Mouse (Mus musculus) embryo, embryonic 11 days (tissue): ENCODE results near the gene Synj1.

Experiments used
- DNase-seq: peaks from one replicate; pipeline ENCODE4 v3.0.0-alpha.2; 2015

The Synj1 gene

DNA sequence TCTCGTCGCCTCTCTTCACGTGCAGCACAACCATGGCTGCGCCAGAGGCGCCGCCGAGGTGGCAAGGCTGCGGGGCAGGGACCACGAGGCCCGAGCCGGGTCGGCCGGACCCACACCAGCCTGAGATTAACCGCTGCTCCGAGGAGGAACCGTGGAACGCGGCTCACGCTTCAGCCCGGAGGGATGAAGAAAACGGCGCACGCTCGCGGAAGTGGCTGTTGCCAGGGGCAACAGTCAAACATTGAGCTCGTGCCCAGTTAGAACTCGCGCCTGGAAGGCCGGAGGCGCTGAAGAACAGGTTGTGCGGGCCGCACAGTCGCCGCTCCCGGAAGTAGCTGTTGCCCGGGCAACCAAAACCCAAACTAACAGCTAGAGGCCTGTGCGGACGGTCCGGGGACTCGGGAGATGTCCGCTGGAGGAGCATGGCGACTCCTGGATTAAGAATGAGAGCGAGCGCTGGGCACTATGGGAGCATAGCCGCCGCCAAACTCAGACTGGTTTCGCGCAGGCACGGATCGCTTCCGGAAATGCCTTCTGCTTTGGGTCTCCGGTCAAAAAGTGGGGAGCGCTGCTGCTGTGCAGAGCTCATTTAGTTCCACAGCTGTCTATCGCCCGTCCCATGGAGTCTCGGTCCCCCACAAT, 76.3 kb downstream of the Synj1 start, which contains the start of gene Cfap298:
Gene Cfap298 (minus strand): TSS at position 428 of the 642 bp plus-strand sequence.
- peak; percentile 99 for DNase-seq

DNA sequence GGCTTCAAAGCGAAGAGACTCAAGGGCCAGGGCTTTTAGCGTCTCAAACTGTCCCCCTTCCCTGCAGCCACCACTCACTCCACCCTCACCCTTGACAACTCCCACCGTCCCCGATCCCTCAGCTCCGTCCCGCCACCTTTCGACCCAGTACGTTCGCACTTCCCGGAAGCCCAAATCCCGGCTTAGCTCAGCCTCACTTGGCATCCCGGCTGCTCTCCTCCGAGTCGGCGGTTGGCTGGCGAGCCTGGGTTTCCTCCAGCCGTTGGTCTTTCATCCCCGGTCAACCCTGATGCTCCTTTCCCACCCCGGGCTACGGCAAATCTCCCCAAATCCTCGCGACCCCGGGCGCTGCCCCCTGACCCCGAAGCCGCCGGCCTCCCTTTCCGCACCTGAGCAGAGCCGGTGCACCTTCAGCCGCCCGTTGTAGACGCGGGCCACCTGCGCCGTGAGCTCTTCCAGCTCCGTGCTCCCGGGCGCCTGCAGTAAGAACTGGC, 76.9 kb downstream of the Synj1 start:
- DNase-seq: peak; percentile 77

DNA sequence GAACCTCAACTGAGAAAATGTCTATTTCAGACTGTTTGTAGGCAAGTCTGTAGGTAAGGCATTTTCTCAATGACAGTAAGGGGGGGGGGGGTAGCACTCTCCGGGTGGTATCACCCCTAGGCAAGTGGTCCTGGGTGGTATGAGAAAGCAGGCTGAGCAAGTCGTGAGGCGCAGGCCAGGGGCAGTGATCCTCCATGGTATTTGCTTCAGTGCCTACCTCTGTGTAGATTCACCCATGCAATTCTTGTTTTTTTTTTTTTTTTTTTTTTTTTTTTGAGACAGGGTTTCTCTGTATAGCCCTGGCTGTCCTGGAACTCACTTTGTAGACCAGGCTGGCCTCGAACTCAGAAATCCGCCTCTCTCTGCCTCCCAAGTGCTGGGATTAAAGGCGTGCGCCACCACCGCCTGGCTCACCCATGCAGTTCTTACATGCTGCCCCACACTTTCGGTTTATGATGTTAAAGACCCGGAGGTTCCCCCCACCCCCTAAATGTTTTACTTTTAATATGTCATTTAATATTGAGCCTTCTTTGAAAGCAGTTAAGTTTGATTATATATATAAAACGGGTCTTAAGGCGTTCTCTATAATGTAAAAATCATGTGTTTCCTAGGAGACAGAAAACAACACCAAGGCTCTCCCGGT, 77.5 kb downstream of the Synj1 start:
- DNase-seq: no peak

DNA sequence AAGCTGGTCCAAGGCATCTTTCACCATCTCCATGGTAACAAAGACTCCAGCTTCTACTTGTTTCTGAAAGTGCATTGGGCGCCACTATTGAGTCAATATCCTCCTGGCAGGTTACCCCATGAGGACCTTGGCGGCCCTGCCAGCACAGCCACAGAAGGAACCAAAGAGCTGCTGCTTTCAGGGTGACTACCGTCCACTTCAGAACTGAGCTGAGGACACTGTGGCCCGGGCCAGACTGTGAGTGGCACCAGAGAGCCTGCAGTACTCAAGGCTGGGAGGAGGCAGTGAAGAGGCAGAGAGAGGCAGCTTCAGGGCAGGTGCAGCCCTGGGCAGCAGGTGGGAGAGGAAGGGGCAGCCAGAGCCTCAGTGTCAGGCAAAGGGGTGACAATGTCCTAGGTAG, 83.7 kb downstream of the Synj1 start:
- DNase-seq: no peak

DNA sequence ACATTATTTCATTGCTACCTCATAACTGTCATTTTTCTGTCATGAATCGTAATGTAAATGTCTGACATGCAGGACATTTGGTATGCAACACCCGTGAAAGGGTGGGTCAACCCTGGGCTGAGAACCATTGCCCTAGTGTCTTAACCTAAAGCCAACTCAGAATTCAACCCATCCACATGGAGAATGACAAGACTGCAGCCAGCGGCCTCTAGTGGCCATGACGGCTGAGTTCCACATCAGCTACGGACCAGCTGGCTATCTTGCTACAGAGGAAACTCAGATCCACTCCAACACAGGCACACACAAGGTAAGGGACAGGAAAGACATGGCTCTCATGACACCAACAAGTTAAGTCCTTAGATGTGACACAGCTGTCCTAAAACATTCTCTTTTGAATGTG, 85.6 kb downstream of the Synj1 start:
- DNase-seq: peak; percentile 82

DNA sequence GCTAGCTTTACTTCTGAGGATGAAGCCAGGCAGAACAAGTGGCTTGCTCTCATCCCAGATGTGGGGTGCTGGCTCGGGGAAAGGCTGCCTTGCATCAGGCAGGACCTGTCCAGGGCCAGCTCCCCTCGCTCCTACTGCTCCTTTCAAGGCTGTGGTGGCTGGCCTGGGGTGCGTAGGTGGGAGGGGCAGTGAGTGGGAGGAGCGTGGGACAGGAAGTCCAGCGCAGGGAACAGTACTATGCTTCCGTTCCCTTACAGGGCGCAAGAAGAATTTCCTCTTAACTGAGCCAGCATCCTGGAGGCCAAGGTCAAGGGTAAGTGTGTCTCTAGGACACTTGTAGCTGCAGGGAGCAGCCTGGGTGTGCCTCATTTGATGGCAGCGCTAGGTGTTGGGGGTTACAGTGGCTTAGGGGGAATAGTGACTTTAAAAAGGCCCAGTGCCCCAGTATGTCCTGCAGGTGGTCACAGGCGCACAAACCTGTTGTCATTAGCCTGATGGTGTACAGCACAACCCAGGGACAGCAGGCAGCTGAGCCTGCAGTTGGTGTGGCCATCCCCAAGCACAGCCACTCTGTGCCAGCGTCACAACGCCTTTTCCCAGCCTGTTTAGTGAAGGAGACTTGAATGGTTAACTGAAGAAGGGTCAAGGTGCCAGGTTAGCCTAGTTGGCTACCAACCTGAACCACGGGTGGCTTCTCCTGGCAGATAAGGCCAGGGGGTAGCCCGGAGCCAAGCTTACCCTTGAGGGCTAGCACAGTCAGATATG, 86.3 kb downstream of the Synj1 start:
- DNase-seq: no peak

DNA sequence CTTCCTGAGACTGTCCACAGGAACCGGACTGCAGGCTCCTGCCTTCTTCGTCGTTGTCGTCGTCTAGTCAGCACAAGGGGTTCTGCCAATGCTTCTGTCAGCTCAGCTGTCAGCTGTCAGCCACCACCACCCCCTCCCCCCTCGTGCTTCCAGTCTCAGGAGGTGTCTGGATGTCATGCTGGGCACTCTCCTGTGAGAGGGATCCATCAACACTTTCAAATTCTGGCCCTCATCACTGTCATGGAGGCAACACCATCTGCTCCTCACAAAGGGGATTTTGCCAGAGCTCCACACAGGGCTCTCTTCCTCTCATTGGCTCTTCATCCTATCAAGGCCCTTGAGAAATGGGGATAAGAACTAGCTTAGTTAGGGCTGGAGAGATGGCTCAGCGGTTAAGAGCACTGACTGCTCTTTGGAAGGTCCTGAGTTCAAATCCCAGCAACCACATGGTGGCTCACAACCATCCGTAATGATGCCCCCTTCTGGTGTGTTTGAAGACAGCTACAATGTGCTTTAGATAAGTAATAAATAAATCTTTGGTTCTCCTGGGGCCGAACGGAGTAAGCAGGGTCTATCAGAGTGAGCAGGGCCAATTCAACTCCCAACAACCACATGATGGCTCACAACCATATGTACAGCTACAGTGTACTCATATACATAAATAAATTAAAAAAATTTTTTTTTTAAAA, 89.5 kb downstream of the Synj1 start:
- peak; percentile 16 for DNase-seq

DNA sequence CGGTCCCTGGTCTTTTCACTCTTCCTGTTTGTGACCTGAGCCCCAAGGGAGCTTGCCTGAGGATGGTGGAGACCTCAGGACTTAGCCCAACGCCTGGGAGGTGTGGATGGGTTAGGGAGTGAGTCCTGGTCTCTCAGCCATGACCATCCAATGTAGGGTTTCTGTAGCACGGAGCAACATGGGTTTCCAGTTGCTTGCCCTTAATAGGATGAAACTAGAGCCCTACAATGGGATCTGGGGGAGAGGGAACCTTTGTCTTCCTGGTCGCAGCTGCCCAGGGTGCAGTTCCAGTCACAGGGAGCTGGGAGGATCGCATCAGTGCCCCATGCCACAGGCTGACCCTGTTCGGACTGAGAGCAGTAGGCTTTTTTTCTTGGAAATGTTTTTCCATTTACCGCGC, 94.0 kb downstream of the Synj1 start:
- DNase-seq: no peak

DNA sequence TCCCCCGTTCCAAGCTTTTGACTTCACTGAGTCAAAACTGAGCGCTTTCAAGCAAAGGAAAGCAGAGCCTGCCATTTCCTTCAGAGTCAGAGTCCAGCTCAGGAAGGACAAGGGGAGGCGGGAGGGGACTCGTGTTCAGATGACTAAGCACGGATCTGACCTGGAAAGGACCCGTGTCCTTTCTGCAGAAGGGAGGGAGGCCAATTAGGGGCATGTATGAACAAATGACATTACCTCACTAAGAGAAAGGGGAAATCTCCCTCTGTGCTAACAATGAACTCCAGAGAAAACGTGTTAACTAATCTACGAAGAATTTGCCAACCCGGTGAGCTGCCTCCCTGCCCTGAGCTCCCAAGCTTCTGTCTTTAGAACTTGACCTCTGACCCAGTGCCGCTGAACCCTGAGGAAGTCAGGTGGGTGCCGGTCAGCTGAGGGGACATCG, 95.0 kb downstream of the Synj1 start:
- peak; percentile 42 for DNase-seq

DNA sequence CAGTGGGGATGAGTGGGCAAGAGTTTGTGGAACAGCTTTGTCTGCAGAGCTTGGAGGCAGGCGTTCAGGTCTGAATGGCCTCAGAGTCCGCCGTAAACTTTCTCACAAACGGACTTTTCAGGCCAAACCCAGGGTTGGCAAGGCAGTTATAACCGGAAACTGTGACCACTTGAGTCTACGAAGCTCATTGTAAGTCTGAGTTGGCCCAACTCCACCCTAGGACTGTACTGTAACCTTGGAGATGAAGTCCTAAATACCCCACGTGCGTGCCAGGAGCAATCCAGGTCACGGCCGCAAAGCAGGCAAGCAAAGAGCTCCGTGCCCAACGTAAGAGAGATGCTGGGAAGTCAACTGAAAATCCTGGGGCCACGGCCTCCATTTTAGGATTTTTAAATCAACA, 99.3 kb downstream of the Synj1 start:
- no peak for DNase-seq

DNA sequence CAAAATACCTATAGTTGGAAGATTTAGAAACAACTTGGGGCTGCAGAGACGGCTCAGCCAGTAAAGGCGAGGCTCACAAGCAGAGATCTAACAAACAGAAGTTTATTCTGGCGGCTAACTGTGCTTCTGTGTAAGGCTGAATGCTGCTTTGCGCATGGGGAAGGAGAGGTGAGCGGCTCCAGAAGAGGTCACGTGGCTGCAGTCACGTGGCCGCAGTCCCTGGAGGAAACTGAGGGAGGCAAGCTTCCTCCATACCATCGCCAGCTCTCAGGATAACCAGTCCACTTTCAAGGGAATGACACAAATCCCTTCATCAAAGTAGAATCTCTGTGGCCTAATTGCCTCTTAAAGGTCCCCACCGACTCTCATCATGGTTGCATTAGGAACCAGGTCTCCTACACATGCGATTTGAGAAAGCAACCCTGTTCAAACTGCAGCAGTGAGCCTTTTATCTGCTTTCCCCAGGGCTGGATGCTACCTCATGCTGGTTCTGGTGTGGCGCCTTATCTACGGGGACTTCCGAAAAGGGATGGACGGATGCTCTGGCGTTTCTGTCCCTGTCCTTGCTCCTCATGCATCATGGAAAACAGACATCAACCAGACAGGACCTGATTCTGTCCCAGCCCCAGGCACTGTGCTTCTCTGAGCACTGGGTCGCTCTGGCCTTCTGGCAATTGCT, 100.1 kb downstream of the Synj1 start:
- DNase-seq: no peak

DNA sequence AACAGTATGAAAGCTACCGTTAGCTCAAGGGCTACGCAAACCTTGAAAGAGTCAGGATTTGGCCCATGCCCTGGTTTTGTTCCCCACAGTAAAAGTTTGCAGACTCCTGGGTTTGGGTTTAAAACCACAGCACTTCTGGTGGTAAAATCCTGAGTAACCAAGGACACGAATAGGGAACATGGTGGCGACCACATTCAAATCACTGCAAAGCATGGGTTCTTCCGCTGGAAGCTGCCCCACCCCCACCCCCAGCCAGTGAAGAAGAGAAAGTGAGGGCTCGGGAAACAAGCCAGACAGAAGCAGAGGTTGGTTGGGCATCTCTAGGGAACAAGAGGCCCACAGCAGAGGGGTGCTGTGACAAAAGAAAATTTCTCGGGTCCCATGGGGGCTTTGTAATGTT, 103.9 kb downstream of the Synj1 start:
- no peak for DNase-seq

DNA sequence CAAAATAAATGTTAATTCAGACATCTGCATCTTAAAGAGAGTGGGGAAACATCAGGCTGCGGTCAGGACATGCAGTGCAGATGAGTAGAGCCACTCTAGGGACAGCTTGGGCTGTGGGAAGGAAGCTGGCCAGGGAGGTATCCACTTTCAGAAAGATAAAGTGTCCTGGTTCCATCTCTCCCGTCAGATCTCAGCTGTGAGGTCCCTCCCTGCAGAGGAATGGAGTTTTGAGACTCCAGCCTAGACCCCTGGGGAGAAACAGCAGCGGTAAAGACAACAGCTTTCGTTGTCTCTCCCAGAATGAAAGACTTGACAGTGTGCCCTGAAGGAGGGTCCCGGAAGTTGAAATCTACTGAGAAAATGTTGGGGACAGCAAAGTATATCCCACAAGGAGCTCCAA, 107.8 kb downstream of the Synj1 start:
- DNase-seq: no peak

DNA sequence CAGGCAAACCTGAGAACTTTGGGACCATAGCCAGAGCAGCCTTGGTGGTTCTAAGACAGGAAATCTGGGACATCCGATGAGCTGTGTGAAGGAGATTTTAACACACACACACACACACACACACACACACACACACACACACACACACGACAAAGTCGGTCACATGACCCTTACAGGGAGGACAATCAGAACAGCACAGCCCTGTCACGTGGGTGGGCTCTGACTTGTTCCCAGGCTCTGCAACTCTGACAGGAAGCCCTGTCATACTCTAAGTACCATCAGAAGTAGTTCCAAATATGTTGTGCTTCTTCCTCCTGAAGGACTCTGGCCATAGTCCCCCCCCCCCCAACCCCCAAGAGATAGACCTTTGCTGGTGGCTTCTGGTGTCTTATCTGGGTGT, 109.7 kb downstream of the Synj1 start:
- no peak for DNase-seq

DNA sequence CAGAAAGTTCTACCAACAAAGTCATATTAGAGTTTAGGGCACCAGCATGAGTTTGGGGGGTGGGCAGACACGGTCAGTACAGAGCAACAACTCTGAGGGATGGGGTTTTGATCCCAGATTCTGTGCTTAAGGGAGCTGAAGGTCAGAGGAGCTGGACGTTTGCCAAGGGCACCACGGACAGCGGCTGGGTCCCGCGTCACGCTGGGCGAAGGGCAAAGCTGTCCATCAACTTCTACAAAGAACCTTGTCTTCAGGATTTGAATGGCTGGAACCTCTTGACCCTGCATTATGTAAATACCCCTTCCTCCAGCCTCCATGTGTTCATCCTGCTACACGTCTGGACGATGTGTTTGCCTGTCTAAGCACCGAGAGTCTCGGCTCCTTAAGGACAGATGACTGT, 111.6 kb downstream of the Synj1 start:
- DNase-seq: peak; percentile 44

DNA sequence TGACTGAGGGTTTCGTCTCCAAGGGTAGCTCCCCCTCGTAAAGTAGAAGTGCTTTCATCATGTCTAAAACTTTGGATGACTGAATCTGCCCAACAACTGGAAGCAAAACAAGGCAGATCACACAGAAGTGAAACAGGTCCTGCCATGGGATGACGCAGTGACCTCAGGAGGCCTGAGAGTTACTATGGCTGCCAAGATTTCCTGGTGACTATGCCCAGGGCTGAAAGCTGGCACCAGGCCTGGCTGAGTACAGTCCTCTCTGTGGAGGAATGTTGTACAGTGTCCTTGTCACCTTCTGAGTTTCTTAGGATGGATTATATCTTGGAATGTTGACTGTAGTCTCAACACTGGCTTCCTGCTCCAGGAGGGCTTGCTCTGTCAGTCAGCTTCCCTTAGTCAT, 113.5 kb downstream of the Synj1 start:
- no peak for DNase-seq

DNA sequence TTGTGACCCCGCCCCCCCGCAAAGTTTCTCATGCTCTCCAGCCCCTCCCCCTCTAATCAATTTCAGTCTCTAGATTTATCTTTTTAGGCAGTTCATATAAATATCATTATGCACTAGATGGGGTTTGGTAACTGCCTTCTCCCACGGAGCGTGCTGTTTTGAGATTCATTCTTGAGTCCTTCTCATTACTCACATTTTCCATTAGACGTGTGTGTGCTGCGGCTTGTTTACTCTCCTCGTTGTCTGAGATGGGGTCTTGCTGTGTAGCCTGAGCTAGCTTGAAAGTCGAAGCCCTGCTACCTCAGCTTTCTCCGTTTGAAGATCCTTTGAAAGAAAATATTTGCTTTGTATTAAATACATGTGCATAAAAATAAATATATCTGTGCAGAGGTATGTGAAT, 117.3 kb downstream of the Synj1 start:
- no peak for DNase-seq

DNA sequence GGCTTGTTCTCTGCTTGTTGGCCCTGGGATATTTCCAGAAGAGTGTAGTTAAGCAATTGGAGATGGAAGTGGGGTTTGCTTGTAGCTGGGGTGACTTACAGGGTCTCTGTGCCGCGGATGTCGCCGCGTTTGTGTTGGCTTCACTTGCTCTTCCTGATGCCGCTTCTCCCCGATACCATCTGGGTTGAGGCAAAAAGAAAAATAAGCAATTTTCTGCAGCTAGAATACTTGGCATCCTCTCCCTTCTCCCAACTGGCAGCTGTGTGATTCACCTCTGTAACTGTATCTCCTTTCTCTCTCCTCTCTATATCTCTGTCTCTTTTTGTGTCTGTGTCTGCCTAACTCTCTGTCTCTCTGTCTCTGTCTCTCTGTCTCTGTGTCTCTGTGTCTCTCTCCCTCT, 118.1 kb downstream of the Synj1 start:
- DNase-seq: no peak

DNA sequence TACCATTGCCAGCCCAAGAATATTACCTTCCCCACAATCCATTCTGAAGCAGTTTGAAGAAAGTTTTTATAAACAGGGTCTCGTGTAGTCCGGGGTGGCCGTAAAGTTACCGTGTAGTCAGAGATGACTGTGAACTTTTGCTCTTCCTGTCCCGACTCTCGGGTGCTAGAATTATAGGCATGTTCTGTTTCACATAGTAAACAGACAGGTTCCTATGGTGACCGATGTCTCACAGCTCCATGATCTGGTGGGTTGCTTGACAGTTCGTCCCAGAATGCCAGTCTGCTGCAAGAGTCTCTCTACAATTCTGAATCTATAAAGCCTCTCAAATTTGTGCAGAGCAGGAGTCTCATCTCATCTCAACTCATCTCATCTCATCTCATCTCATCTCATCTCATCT, 119.0 kb downstream of the Synj1 start:
- DNase-seq: peak; percentile 54

DNA sequence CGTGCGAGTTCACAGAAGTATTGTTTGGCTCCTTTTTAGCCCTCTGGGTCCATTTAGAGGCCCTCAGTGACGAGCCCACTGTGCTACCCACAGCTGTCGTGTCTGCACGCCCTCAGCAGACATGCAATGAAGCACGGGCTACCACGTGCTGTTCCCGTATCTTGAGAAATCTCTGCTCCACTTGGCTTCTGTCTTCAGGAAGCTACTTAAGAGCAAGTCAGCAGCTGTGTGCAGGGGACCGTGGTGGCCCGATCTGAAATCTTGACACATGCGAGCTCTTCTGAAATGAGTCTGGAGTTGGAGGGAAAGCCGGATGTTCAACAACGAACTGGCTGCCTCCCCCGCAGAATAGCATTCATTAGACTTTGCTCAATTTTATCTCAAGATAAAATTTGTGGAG, 119.5 kb downstream of the Synj1 start:
- no peak for DNase-seq

DNA sequence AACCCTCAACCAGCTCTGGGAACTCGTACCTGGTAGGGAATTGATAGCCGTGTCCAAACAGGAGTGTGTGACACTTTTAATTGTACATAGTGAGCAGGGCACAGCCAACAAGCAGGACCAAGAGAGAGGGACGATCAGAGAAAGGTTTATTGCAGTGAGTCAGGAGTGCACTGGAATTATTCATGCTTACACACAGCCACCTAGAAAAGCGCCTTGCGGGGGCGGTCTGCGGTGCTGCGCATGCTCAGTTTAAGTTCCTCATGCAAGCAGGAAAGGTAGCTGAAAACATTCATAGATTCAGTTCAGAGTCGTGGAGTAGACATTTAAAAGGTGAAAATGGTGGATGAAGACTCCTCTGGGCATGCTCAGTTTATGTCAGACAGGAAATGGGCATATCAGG, 120.4 kb downstream of the Synj1 start:
- no peak for DNase-seq
